Mouse (Mus musculus) forebrain, embryonic 11.5 days (tissue): ENCODE results near the gene Fhdc1. TPM values are rescaled to one million over a fixed set of nuclear protein-coding genes. Genes with fewer than 3 reads are reported as not detected.
A peak's percentile ranks its signal among the peaks of the same experiment; 100 is the strongest.

Source experiments
- ATAC-seq: fragments of 200-750 bp; cut with Nextera tagmentation; replicated peaks from 2 replicates; pipeline ENCODE4 v1.8.0; 2017; ENCODE audit warnings: moderate TSS enrichment; ENCODE audit not compliant: low FRiP score
- DNase-seq: peaks from one replicate; pipeline ENCODE4 v3.0.0-alpha.2; 2017; ENCODE audit warnings: low spot score
- H3K27ac ChIP-seq: fragments of 300-500 bp; sonication (generic); 2 replicates; pipeline ENCODE4 v1.5.1; 2014; ENCODE audit warnings: low read depth, low read length
- H3K27me3 ChIP-seq: fragments of 300-500 bp; sonication (generic); 2 replicates; pipeline ENCODE4 v1.6.1; 2014; ENCODE audit warnings: mild to moderate bottlenecking, low read length, mixed read lengths; ENCODE audit not compliant: control insufficient read depth, insufficient read depth
- H3K36me3 ChIP-seq: fragments of 300-500 bp; sonication (generic); 2 replicates; pipeline ENCODE4 v1.6.1; 2014; ENCODE audit warnings: mild to moderate bottlenecking, low read length, moderate library complexity, mixed read lengths; ENCODE audit not compliant: control insufficient read depth, insufficient read depth
- H3K4me1 ChIP-seq: fragments of 300-500 bp; sonication (generic); replicated peaks from 2 replicates; pipeline ENCODE4 v1.6.1; 2014; ENCODE audit warnings: low read length, mixed read lengths; ENCODE audit not compliant: control insufficient read depth, insufficient read depth
- H3K4me2 ChIP-seq: fragments of 300-500 bp; sonication (generic); 2 replicates; pipeline ENCODE4 v1.6.1; 2014; ENCODE audit warnings: low read depth, mild to moderate bottlenecking, low read length, moderate library complexity, mixed read lengths; ENCODE audit not compliant: severe bottlenecking
- H3K4me3 ChIP-seq: fragments of 300-500 bp; sonication (generic); 2 replicates; pipeline ENCODE4 v1.5.1; 2014; ENCODE audit warnings: low read depth, low read length
- H3K9ac ChIP-seq: fragments of 300-500 bp; sonication (generic); 2 replicates; pipeline ENCODE4 v1.6.1; 2014; ENCODE audit warnings: low read length
- H3K9me3 ChIP-seq: fragments of 300-500 bp; sonication (generic); 2 replicates; pipeline ENCODE4 v1.6.1; 2016; ENCODE audit warnings: low read length, mixed read lengths; ENCODE audit not compliant: control insufficient read depth
- WGBS: fragments of 180-500 bp; shearing (Covaris S2); extraction: QIAGEN DNeasy Blood & Tissue Kit; methylation state at CpG from one replicate; pipeline ENCODE4 v1.1.7; 2014; 5-methylcytosine and 5-hydroxymethylcytosine counted together
- polyA plus RNA-seq: library from polyadenylated mRNA; unstranded; fragments of >200 nt; fragmentation: Nextera tagmentation; extraction: Ambion mirVana; gene quantifications from 2 replicates; pipeline ENCODE4 v1.2.1, GENCODE M21; 2014

Gene Fhdc1
- 2.3 and 2.5 TPM in 2 replicates for polyA plus RNA-seq

GRCm38 (mm10) chr3:84480006-84480897 is at the start of gene Fhdc1:
Gene Fhdc1 (minus strand): TSS chr3:84480429.
- peaks cover 29% of the 10 kb centered on the region for H3K27me3 ChIP-seq

GRCm38 (mm10) chr3:84529021-84529420 is 48.8 kb upstream of the Fhdc1 start:
- no peak for DNase-seq
- no peak overlapping the region for H3K4me3 ChIP-seq
- no peaks in the 10 kb centered on the region for H3K9me3 ChIP-seq
- no peak overlapping the region for H3K27ac ChIP-seq
- H3K4me2 ChIP-seq = no peak overlapping the region
- 86% methylated on average over 2 of the region's 2 CpGs for WGBS
- no peaks in the 10 kb centered on the region for H3K27me3 ChIP-seq
- H3K4me1 ChIP-seq = no peaks in the 10 kb centered on the region
- H3K36me3 ChIP-seq = no peaks in the 10 kb centered on the region
- no peak overlapping the region for H3K9ac ChIP-seq
- ATAC-seq = no peak

More at GRCm38 (mm10) chr3:84480006-84480897, at the start of gene Fhdc1:
- H3K9ac ChIP-seq = peak within 1 kb of the TSS; percentile 61
- H3K4me3 ChIP-seq = peak within 1 kb of the TSS; percentile 60
- peak; percentile 83 for ATAC-seq
- no peak within 1 kb of the TSS for H3K27ac ChIP-seq
- H3K4me2 ChIP-seq = peak within 1 kb of the TSS; percentile 99
- H3K9me3 ChIP-seq = no peaks in the 10 kb centered on the region
- peak; percentile 80 for DNase-seq
- H3K36me3 ChIP-seq = no peaks in the 10 kb centered on the region
- WGBS = under 1% methylated on average over 82 of the region's 82 CpGs
- peaks cover 9% of the 10 kb centered on the region; the same call in 1 of the 2 replicates for H3K4me1 ChIP-seq

- DNase-seq = no peak
- H3K4me1 ChIP-seq = no peaks in the 10 kb centered on the region
- WGBS = 82% methylated on average over 1 of the region's 1 CpGs
- H3K9me3 ChIP-seq = no peaks in the 10 kb centered on the region
- H3K9ac ChIP-seq = no peak overlapping the region
- no peak overlapping the region for H3K27ac ChIP-seq
- H3K4me3 ChIP-seq = no peak overlapping the region
- ATAC-seq = no peak
- no peaks in the 10 kb centered on the region for H3K36me3 ChIP-seq
- H3K4me2 ChIP-seq = no peak overlapping the region
- H3K27me3 ChIP-seq = no peaks in the 10 kb centered on the region
Observed at GRCm38 (mm10) chr3:84524952-84525351, 44.7 kb upstream of the Fhdc1 start.

- no peak for DNase-seq
- H3K4me3 ChIP-seq = no peak overlapping the region
- no peak overlapping the region for H3K9ac ChIP-seq
- H3K4me1 ChIP-seq = no peaks in the 10 kb centered on the region
- H3K4me2 ChIP-seq = no peak overlapping the region
- H3K27me3 ChIP-seq = no peaks in the 10 kb centered on the region
- H3K36me3 ChIP-seq = no peaks in the 10 kb centered on the region
- 93% methylated on average over 3 of the region's 3 CpGs for WGBS
- H3K27ac ChIP-seq = no peak overlapping the region
- H3K9me3 ChIP-seq = no peaks in the 10 kb centered on the region
- ATAC-seq = no peak
Observed at GRCm38 (mm10) chr3:84516163-84516562, 35.9 kb upstream of the Fhdc1 start.

GRCm38 (mm10) chr3:84512774-84513515 is 32.7 kb upstream of the Fhdc1 start:
- ATAC-seq (no peak), DNase-seq (no peak)
- Histone ChIP-seq H3K4me3 (no peak overlapping the region), H3K9me3 (no peaks in the 10 kb centered on the region), H3K36me3 (no peaks in the 10 kb centered on the region), H3K9ac (no peak overlapping the region), H3K4me1 (no peaks in the 10 kb centered on the region), H3K4me2 (no peak overlapping the region), H3K27me3 (no peaks in the 10 kb centered on the region), H3K27ac (no peak overlapping the region)
- whole genome bisulfite sequencing = 56% methylated on average over 6 of the region's 6 CpGs

- Histone ChIP-seq H3K36me3 (no peaks in the 10 kb centered on the region), H3K27ac (no peak overlapping the region), H3K9me3 (no peaks in the 10 kb centered on the region), H3K9ac (no peak overlapping the region), H3K27me3 (no peaks in the 10 kb centered on the region), H3K4me1 (no peaks in the 10 kb centered on the region), H3K4me3 (no peak overlapping the region), H3K4me2 (no peak overlapping the region)
- no peak for ATAC-seq
- no peak for DNase-seq
- WGBS = 86% methylated on average over 4 of the region's 4 CpGs
Observed at GRCm38 (mm10) chr3:84505193-84505592, 25.0 kb upstream of the Fhdc1 start.

GRCm38 (mm10) chr3:84504291-84504690 is 24.1 kb upstream of the Fhdc1 start:
- WGBS = 90% methylated on average over 8 of the region's 8 CpGs
- no peak for ATAC-seq
- H3K27me3 ChIP-seq = no peaks in the 10 kb centered on the region

GRCm38 (mm10) chr3:84502101-84502500 is 21.9 kb upstream of the Fhdc1 start:
- DNase-seq (no peak), ATAC-seq (no peak)
- Histone ChIP-seq H3K9me3 (no peaks in the 10 kb centered on the region), H3K4me3 (no peak overlapping the region), H3K27me3 (no peaks in the 10 kb centered on the region), H3K4me2 (no peak overlapping the region), H3K27ac (no peak overlapping the region), H3K9ac (no peak overlapping the region), H3K36me3 (no peaks in the 10 kb centered on the region), H3K4me1 (no peaks in the 10 kb centered on the region)
- WGBS = 74% methylated on average over 2 of the region's 2 CpGs

More at GRCm38 (mm10) chr3:84504291-84504690, 24.1 kb upstream of the Fhdc1 start:
- Histone ChIP-seq H3K4me1 (no peaks in the 10 kb centered on the region), H3K9ac (no peak overlapping the region), H3K36me3 (no peaks in the 10 kb centered on the region), H3K27ac (no peak overlapping the region), H3K4me2 (no peak overlapping the region), H3K9me3 (no peaks in the 10 kb centered on the region), H3K4me3 (no peak overlapping the region)
- DNase-seq = no peak
